Comparison of ENCODE assay signal across 23 mouse cellular contexts in the genomic region with DNA sequence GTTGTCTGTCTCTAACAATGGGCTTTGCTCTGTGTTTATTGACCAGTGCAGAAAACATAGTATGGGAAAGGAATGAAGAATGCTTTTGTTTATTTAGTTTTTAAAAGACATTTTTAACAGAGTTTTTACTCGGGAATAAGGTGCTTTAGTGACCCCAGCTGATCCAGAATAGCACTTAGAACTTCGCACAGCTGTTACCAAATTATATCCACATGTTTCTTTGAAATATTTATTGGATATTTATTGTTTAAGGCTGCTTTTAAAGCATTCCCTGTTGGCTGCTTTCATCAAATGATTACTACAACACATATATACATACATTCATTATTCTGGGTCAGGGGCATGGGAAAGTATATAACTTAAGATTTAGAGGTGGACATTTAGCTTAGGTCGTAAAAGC. TPM values are rescaled to one million over a fixed set of nuclear protein-coding genes. Genes with fewer than 3 reads are reported as not detected.
A peak's percentile ranks its signal among the peaks of the same experiment; 100 is the strongest.
DNase-seq lines count a peak whose midpoint lies in the region; ATAC-seq lines count a peak whose summit lies in the region.
"Had no signal": no experiment of that assay in that cellular context is flagged by ENCODE, and none has a peak within 500 bp of the region (broad histone marks: within the 10 kb centered on the region; RNA-seq: fewer than 3 reads in every experiment).

No protein-coding gene starts in this region.

- WGBS in embryonic facial prominence, embryonic 11.5 days, result 48% methylated on average over 3 of the region's 3 CpGs
- 65% methylated on average over 3 of the region's 3 CpGs for WGBS in embryonic facial prominence, embryonic 10.5 days
- 20% methylated on average over 3 of the region's 3 CpGs for WGBS in limb, embryonic 13.5 days

- H3K36me3 ChIP-seq in embryonic facial prominence, embryonic 11.5 days (replicated peaks; ENCODE audit: control insufficient read depth, insufficient read depth, low read depth, low read length), result no peaks in the 10 kb centered on the region
- peaks cover 4% of the 10 kb centered on the region; the same call in 1 of the 2 replicates for H3K36me3 ChIP-seq in embryonic facial prominence, embryonic 10.5 days (replicated peaks)
- H3K36me3 ChIP-seq in limb, embryonic 13.5 days, result peaks cover 3% of the 10 kb centered on the region; the same call in 1 of the 2 replicates
- H3K36me3 ChIP-seq: embryonic facial prominence, embryonic 12.5 days; forebrain, embryonic 15.5 days had no signal

- H3K4me1 ChIP-seq in embryonic facial prominence, embryonic 11.5 days (ENCODE audit: control insufficient read depth, insufficient read depth, low read length), result no peaks in the 10 kb centered on the region
- H3K4me1 ChIP-seq in embryonic facial prominence, embryonic 10.5 days, result no peaks in the 10 kb centered on the region
- peaks cover 5% of the 10 kb centered on the region for H3K4me1 ChIP-seq in limb, embryonic 13.5 days
- H3K4me1 ChIP-seq: embryonic facial prominence, embryonic 12.5 days; forebrain, embryonic 13.5 days; forebrain, embryonic 15.5 days had no signal

- H3K9me3 ChIP-seq in embryonic facial prominence, embryonic 11.5 days (replicated peaks; ENCODE audit: control insufficient read depth, low read length), result no peaks in the 10 kb centered on the region
- no peaks in the 10 kb centered on the region for H3K9me3 ChIP-seq in embryonic facial prominence, embryonic 10.5 days
- no peaks in the 10 kb centered on the region for H3K9me3 ChIP-seq in limb, embryonic 13.5 days
- H3K9me3 ChIP-seq: embryonic facial prominence, embryonic 12.5 days; forebrain, embryonic 13.5 days; forebrain, embryonic 15.5 days had no signal

- H3K9ac ChIP-seq in embryonic facial prominence, embryonic 11.5 days (replicated peaks; ENCODE audit: low read length), result no peak overlapping the region
- H3K9ac ChIP-seq in limb, embryonic 13.5 days, result no peak overlapping the region
- H3K9ac ChIP-seq: embryonic facial prominence, embryonic 12.5 days; forebrain, embryonic 13.5 days; forebrain, embryonic 15.5 days; forebrain, postnatal 0 days had no signal

- peak; percentile 25 for DNase-seq in embryonic facial prominence, embryonic 11.5 days (ENCODE audit: low spot score)
- no peak for DNase-seq in embryonic facial prominence, embryonic 10.5 days (ENCODE audit: low spot score)
- peak; percentile 62 for DNase-seq in forelimb bud, embryonic 11.5 days (ENCODE audit: low read depth, low spot score)
- DNase-seq in hindlimb bud, embryonic 11.5 days (ENCODE audit: extremely low spot score, low read depth, low spot score), result peak; percentile 47
- DNase-seq in heart, postnatal 25 days (ENCODE audit: low spot score), result no peak
- DNase-seq in MN1 (ENCODE audit: low spot score), result no peak
- DNase-seq in left cerebral cortex, postnatal 14 days (ENCODE audit: low spot score in 2 of 2), result no peak
- DNase-seq: adrenal gland, adult 8-10 months; adrenal gland, postnatal 14 days; adrenal gland, postnatal 36 days; cerebellum, adult 11-12 months; cerebellum, adult 2 months; cerebellum, adult 9-10 months; cerebellum, postnatal 10 days; cerebellum, postnatal 25 days; forebrain, postnatal 0 days had no signal

- H3K4me3 ChIP-seq in embryonic facial prominence, embryonic 11.5 days (ENCODE audit: low read depth, low read length), result no peak overlapping the region
- no peak overlapping the region for H3K4me3 ChIP-seq in embryonic facial prominence, embryonic 10.5 days
- H3K4me3 ChIP-seq in limb, embryonic 13.5 days, result no peak overlapping the region
- H3K4me3 ChIP-seq: embryonic facial prominence, embryonic 12.5 days; forebrain, embryonic 13.5 days; forebrain, embryonic 15.5 days had no signal

- no peak overlapping the region for H3K27ac ChIP-seq in embryonic facial prominence, embryonic 11.5 days (replicated peaks; ENCODE audit: low read depth, low read length)
- no peak overlapping the region for H3K27ac ChIP-seq in embryonic facial prominence, embryonic 10.5 days (replicated peaks)
- no peak overlapping the region for H3K27ac ChIP-seq in limb, embryonic 13.5 days
- H3K27ac ChIP-seq: embryonic facial prominence, embryonic 12.5 days; forebrain, embryonic 13.5 days; forebrain, embryonic 15.5 days had no signal

- intact Hi-C loops in heart, postnatal 25 days (cut with DNase I), result no loop called here
- intact Hi-C loops in left cerebral cortex, postnatal 14 days (cut with DNase I), result no loop called here

- H3K4me2 ChIP-seq in embryonic facial prominence, embryonic 11.5 days (ENCODE audit: low read depth, low read length), result no peak overlapping the region
- no peak overlapping the region for H3K4me2 ChIP-seq in limb, embryonic 13.5 days (replicated peaks)
- H3K4me2 ChIP-seq: embryonic facial prominence, embryonic 12.5 days; forebrain, embryonic 13.5 days; forebrain, embryonic 15.5 days had no signal

- ATAC-seq in embryonic facial prominence, embryonic 11.5 days (replicated peaks; ENCODE audit: insufficient number of reproducible peaks, low FRiP score, low TSS enrichment, low read depth), result no peak
- ATAC-seq in limb, embryonic 13.5 days (ENCODE audit: low FRiP score, low read depth), result peak; percentile 57; the same call in 1 of the 2 replicates
- ATAC-seq: activated CD4-positive, CD25-positive, alpha-beta regulatory T cell, adult 4 months; forebrain, embryonic 13.5 days; forebrain, embryonic 15.5 days; forebrain, postnatal 0 days; Patski had no signal

- no peaks in the 10 kb centered on the region for H3K27me3 ChIP-seq in embryonic facial prominence, embryonic 11.5 days (ENCODE audit: control insufficient read depth, insufficient read depth, low read length)
- H3K27me3 ChIP-seq in embryonic facial prominence, embryonic 10.5 days (replicated peaks; ENCODE audit: low read depth, poor library complexity, severe bottlenecking), result no peaks in the 10 kb centered on the region
- H3K27me3 ChIP-seq in limb, embryonic 13.5 days, result no peaks in the 10 kb centered on the region
- H3K27me3 ChIP-seq: embryonic facial prominence, embryonic 12.5 days; forebrain, embryonic 13.5 days; forebrain, embryonic 15.5 days; Patski had no signal

RNA-seq across cellular contexts. Expression of a gene that starts 32.9 kb away (rescaled TPM):
- polyA plus RNA-seq in embryonic facial prominence, embryonic 11.5 days (2014; fragmentation: Nextera tagmentation; extraction: Ambion mirVana), result 17.2 and 18.6 TPM in 2 replicates
- 20.8 and 22.2 TPM in 2 replicates for polyA plus RNA-seq in embryonic facial prominence, embryonic 10.5 days (2016; fragmentation: Nextera tagmentation; extraction: Ambion mirVana)
- polyA plus RNA-seq in limb, embryonic 13.5 days (2015; fragmentation: Nextera tagmentation; extraction: Ambion mirVana), result 30.2 and 32.2 TPM in 2 replicates
- 1 to 10 TPM; 7.2 to 7.6 TPM for total RNA-seq in heart, postnatal 25 days (2021)
- total RNA-seq in left cerebral cortex, postnatal 14 days (2021), result 1 to 10 TPM; 2.8 to 3.5 TPM
- total RNA-seq: MEL had no signal

Comparison
In these comparisons a context has a peak if more than half of its experiments do, and no peak if none do; other contexts are left out.
1. DNase-seq: peak in embryonic facial prominence, embryonic 11.5 days (single experiment), forelimb bud, embryonic 11.5 days (single experiment) and hindlimb bud, embryonic 11.5 days (single experiment); none in embryonic facial prominence, embryonic 10.5 days (single experiment), heart, postnatal 25 days (single experiment), MN1 (single experiment) and left cerebral cortex, postnatal 14 days (0 of 2).